Mouse (Mus musculus) spleen, postnatal 4 days (tissue): Measurements from ENCODE around the gene Tbl1x.
A peak's percentile ranks its signal among the peaks of the same experiment; 100 is the strongest.

Source experiments
- DNase-seq, 2 experiments: peaks; one replicate each; pipeline ENCODE4 v3.0.0; 2022; ENCODE audit warnings: low spot score in 2 of 2

Gene Tbl1x

DNA sequence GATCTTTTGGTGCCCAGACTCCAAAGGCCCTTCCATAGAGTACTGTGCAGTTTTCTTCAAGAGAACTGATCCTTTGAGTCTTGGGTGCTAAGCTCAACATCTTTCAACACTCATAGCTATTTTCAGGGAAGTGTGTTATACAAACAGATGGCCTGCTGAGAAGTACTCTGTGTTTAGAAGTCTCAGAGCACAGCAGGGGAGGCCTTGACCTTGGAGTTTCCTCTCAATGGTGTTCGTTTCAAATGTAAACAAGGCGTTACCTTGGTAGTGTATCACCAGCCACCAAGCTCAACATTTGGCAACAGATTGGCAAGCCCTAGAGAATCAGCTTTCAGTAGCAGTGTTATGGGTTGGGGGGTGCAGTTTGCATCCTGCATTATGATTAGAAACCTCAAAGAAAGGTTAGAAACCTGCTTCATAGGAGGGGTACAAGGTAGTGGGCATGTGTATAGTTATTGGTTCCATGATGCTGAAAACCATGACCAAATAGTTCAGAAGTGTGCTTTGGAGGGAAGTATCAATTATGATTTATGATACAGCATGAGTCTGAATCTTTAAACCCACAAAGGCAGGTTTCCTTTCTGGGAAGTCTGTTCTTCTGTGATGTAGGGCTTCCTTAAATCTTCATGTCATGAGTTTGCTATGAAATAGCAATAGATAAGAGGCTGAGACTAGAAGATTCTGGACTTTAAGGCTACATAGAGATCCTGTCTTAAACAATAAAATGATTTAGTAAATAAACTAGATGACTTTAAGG lies 98.3 kb downstream of the Tbl1x start:
- DNase-seq = no peak

DNA sequence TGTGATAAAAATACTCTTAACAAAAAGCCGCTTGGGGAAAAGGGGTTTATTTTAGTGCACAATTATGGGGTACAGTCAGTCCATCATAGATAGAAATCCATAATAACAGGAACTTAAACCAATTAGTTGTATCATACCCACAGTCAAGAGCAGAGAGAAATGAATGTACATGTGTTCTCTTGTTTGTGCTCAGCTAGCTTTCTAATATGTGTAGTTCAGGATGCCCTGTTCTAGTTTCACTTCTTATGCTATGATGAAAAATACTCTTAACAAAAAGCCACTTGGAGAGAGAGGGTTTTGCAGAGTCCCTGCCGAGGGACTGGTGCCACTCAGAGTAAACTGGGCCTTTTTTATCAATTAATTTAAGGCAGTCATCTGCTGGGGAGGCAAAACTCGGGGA lies 101.1 kb downstream of the Tbl1x start:
- DNase-seq = no peak

DNA sequence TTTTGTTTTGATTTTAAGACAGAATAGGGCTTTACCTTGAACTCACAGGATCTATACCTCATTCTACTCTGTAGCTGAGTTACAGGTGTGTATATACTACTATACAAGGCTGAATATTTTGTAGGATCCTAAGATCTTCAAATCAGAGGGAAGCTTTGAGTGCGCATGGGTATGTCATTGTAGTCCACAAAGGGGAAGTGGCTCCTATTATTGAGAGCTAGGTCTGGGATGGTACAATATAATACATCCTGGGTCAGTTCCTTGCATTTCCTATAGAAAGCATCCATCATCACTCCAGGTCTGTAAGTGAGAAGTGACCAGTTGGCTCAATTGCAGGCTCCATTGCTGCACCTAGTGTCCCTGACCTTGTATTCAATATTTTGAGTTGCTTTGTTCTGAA lies 102.2 kb downstream of the Tbl1x start:
- DNase-seq = no peak

DNA sequence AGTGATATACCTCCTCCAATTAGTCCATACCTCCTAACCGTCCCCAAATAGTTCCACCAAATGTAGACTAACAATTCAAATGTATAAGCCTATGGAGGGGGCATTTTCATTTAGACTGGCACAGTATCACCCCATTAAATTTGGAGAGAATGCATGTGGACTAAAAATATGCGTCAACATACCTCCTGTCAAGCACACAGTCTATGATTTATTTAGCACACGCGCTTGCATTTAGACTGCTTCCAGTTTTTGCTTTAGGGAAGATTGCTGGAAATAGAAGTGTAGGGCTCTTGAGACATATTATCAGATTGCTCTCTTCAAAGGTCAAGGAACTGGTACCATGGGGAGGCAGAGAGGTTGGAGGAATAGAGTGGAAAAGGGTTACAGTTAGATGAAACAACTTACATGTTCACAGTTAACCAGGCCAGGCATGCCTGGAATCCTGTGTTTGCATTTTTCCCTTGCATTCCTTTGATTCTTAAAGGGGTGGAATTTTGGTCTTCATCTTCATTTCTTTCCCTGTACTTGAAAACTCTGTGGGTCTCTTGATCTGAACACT lies 105.0 kb downstream of the Tbl1x start:
- no peak for DNase-seq

DNA sequence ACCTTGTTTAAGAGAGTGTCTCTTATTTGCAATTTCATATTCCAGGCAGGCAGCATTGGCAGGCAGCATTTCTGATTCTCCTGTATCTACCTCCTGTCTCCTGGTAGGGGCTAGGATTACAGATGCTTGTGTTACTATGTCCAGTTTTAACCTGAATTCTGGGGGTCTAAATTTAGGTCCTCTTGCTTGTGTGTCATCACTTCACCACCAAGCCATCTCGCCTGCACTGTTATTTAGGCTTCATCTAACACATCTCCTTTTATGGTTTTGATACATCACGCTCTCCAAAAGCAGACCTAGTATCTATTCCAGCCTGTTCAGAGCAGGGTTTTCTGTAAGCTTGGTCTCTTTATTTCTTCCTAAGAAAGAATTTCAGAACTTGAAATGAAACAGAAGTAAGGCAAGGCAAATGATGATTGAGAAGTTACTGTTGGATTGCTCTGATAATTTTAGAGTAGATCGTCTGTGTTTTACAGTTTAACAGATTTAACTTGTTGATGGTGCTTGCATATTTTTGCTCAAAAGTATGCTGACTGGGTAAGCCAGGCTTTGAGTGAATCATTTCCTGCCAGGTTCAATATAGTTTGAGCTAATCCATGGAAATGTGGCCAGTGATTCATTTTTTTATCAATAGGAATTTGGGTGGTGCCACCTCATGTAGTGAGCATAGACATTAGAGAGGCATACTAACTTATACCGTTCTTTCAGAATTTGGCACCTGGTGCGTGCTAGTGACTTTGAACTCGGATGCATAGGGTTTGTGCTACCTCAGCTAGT lies 106.7 kb downstream of the Tbl1x start:
- no peak for DNase-seq

DNA sequence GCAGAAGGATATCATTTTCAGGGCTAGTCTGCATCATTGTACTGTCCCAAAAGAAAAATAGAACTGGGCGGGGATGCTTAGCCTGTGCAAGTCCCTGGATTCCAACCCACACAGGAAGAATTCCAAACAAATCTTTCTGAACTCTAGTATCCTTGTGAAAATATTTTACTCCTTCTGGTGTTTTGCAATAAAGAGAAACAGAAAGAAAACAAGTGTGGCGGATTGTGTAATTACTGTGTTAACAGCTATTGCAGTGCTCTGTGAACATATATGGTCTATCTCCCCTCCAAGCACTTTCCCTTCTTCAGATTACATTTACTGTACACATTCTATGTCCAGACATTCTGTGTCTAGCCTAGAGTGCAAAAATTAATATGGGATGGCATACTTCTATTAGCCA lies 119.6 kb downstream of the Tbl1x start:
- no peak for DNase-seq

DNA sequence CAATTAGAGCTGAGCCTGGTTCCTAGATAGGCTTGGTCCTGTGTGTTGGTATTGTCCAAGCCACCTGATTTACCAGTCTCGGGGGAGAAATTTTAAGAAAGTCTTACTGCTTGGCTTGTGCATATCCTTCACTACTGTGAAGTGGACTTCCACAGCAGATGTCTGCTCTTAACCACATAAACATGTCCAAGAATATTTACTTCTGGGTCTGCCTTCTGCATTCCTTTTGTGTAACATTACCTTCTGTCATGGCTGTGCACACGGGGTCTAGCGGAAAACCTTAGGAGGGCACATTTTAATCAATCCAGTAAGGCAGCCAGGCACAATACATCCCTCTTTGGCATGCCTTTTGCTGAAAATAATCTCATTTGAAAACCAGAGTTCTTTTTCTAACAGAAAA lies 125.7 kb downstream of the Tbl1x start:
- no peak for DNase-seq

DNA sequence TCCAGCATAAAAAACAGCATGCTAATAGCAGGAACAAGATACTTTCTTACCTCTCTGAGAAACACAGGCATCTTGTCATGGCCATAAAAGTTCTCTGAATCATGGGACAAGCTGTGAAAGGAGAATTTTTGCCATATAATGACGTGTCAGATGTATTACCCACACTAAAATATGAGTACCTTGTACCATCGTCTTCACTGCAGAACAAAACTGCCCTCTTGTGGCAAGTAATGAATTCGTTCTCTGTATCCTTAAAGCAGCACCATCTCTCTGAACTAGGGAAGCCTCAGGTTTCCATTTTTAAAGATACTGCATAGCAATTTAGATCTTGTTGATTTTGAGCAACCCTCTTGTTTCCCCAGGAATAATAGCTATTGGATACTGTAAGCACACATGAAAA lies 127.3 kb downstream of the Tbl1x start:
- DNase-seq = peak in 1 of 2 experiments; percentile 14

DNA sequence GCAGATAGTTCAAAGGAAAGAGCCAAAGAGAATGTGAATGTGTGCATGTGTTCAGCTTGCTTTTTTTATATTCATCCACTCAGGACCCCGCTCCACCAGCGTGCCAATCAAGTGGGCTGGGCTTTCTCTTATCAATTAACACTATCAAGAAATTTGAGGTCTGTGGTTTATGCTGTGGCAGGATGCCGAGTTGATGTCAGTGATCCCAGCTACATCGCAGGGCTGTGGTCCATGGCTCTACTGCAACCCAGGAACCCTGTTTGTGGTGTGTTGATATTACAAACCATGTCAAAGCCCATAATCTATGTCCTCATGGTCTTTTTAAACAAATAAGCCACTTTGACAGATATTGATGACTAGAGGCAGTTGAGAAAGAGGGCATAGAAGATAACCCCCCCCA lies 129.5 kb downstream of the Tbl1x start:
- DNase-seq = no peak

DNA sequence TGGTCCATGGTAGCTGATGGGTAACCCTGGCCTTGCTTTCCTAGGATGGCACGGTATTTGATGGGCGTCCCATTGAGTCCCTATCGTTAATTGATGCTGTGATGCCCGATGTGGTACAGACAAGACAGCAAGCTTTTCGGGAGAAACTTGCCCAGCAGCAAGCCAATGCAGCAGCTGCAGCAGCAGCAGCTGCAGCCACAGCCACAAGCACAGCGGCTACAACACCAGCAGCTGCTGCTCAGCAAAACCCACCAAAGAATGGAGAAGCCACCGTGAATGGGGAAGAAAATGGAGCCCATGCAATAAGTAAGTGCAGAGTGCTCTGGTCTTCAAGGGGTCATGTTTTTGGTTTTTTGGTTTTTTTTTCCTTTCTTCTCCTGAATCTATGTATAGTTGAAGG lies 135.4 kb downstream of the Tbl1x start:
- DNase-seq = no peak

DNA sequence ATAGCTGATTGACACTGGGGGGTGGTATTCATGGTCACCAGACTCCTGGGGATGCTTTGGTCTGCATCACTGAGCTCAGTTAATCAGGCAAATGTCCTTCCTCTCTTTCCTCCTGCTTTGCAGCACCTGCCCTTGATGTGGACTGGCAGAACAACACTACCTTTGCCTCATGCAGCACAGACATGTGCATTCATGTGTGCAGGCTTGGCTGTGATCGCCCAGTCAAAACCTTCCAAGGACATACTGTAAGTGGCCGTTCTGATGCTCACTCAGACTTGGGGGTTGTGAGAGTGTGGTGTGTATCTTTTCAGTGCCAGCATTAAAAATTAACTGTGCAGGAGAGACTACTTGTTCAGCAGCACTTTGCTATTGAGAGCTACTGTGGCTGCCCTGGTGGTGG lies 139.4 kb downstream of the Tbl1x start:
- no peak for DNase-seq

DNA sequence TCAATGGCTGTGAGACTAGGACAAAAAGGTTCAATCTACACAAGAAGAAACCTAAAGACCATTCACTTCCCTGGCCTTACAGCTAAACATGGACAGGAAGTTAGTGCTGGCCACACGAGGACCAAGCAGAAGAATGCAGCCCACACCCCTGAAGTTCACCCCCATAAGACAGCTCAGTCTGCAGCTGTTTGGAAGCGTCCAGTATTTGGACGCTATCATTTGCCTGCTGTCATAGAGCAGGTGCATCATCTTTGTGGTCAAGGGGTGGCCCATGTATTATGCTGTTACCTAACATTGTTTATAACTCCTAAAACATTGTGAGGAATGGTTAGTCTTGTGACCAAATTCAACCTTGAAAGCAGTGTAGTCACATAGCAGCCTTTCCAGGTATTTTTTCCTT lies 151.2 kb downstream of the Tbl1x start:
- no peak for DNase-seq

DNA sequence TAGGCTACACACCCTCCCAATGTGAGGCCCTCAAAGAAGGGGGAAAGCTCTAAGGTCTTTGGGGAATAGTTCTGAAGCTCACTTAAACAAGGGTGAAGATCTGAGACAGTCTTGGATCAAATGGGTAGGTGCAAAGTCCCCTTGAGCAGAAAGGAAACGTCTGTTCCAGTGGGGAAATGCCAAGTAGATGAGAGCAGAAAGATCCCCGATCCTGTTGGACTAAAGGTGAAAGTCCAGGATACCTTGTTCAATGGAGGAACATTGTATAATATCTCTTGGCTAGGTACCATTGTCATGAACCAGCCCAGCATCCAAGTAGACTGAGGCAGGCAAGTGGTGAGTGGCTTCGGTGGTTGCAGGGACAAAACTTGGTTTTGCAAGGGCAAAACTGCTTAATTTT lies 152.5 kb downstream of the Tbl1x start:
- DNase-seq = no peak

DNA sequence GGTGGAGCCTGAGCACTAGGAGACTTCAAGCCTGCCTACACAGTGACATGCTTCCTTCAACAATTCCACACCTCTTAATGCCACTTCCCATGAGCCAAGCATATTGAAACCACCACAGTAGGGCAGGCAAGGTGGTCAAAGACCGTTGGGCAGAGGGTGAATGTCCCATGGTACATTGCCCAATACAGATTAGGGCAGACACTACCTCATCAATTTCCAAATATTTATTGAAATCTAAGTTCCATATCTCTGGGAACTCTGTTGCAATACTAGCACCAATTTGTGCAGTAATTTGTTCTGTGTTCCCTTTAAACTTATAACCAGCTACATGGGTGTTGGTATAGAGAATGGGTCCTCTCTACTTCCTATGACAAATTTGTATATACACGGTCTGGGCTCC lies 154.2 kb downstream of the Tbl1x start:
- no peak for DNase-seq

DNA sequence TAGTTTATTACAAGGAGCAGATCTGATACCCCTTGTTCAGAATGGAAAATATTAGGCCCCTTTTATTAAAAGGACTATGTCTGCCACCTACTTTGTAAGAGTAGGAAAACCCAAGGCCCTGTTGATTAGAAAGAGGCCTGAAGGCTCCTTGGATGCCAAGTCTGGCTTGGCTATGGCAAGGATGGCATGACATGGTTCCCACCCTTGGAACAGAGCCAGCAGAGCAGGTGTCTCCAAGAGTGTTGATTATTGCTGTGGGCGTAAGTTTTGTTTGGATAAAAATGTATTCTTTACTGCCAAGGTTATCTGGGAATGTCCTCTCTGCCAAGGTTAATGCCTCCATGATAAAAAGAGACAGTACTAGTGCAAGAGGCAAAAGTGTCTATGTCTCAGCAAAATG lies 156.1 kb downstream of the Tbl1x start:
- no peak for DNase-seq

DNA sequence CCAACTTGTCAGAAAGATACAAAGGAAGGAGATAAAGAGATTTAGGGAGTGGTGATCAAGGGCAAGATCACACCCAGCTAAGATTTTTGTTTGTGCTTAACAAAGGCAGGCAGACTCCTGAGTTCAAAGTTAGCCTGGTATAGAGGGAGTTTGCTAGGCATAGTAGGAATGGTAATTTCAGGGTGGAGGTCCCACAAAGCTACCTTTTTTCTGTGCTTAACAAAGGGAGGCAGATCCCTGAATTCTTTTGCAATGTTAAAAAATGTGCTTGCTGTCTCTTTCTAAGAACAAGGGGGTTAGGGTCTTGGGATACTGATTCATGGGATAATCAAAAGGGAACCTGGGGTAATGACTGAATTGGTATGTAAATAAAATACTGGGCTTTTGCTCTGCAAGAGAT lies 156.6 kb downstream of the Tbl1x start:
- DNase-seq = no peak

DNA sequence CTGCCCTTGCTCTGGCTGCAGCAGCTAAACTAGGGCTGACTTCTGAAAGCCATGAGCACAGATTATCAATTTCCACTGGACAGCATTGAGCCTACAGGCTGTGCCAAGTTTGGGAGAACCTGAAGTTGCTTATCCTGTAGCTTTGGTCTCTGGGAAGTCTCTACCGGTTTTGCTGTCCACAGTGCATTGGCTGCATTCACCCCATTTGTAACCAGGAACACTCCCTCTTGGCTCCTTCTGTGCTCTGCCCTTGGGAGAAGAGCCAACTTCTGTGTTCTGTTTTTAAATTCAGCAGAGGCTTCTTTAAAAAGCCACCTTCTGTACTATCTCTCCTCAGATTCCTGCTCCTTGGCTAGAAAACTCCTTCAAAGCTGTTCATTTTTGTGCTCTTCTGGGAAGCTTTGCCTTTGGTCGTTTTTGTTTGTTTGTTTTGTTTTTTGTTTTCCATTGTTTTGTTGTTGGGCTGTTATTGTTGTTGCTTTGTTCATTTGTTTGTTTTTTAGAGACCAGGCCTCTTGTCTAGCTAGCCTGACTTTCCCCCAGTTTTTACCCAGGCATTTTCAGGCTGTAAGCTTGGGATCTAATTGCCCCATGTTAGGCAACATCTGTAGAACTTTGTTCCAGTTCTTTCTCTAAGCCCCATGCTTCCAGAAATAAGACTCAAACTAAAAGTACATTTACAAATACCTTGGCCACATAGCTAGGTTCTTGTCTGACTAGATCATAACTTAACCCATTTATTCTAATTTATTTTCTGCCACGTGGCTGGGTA lies 159.2 kb downstream of the Tbl1x start:
- DNase-seq = no peak
